Mouse (Mus musculus): ENCODE results near the gene Dkk2. TPM values are rescaled to one million over a fixed set of nuclear protein-coding genes. Genes with fewer than 3 reads are reported as not detected.

Gene Dkk2
- polyA plus RNA-seq, 1 experiment from 2014 or later: 2.5 TPM

DNA sequence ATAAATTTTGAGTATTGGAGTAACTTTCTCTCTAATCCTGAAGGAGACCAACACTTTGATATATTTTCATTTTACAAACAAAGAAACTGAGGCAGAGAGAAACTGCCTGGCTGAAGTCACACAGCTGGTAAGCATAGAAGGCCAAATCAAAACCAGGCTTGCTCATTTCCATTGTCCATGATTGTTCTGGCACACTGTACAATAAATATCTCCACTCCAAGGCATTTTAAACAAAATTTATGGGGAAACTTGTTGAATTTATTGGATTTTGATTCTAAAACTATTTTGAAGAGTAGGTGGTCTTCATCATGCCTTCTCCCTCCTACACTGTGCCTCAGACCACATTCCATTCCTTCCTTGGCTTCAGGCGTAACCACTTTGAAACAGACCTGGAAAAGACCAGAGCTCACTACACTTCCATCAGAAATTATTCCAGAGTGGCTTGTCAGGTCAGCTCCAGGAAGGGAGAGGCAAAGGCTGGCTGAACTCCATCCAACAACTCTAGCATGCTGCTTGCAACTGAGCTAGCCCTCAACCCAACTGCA, 44.7 kb downstream of the Dkk2 start:
- no peak overlapping the region for H3K4me2 ChIP-seq
- H3K4me1 ChIP-seq: no peaks in the 10 kb centered on the region
- WGBS: 90% methylated on average over 1 of the region's 1 CpGs
- no peaks in the 10 kb centered on the region for H3K36me3 ChIP-seq
- no peaks in the 10 kb centered on the region for H3K9me3 ChIP-seq
- ATAC-seq (ENCODE audit: borderline replicate concordance, extremely low read depth, low FRiP score, low TSS enrichment): no peak
- H3K27me3 ChIP-seq: no peaks in the 10 kb centered on the region
- no peak overlapping the region for H3K27ac ChIP-seq
- no peak overlapping the region for H3K4me3 ChIP-seq
- no peak overlapping the region for H3K9ac ChIP-seq

DNA sequence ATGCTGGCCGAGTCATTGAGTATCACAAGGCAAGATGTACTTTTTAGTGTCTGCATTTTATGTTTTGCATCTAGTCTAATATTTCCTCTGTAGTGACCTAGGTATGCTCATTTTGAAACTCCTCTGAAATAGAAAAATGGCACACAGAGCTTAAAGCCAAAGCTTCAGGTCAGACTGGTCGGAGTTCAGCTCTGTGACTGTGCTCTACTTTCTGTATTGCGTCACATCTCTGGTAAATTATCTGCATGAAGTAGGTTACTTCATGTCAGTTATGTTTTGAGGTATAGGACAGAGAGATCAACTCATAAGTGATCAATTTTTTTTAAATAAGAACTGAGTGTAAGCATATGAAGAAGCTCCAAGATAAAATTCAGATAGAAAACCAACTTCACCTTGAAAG, 45.7 kb downstream of the Dkk2 start:
- WGBS: 79% methylated on average over 3 of the region's 3 CpGs
- Histone ChIP-seq H3K36me3 (no peaks in the 10 kb centered on the region), H3K4me2 (no peak overlapping the region), H3K9ac (no peak overlapping the region), H3K4me3 (no peak overlapping the region), H3K27ac (no peak overlapping the region), H3K9me3 (no peaks in the 10 kb centered on the region), H3K27me3 (no peaks in the 10 kb centered on the region), H3K4me1 (no peaks in the 10 kb centered on the region)
- no peak for ATAC-seq (ENCODE audit: borderline replicate concordance, extremely low read depth, low FRiP score, low TSS enrichment)

DNA sequence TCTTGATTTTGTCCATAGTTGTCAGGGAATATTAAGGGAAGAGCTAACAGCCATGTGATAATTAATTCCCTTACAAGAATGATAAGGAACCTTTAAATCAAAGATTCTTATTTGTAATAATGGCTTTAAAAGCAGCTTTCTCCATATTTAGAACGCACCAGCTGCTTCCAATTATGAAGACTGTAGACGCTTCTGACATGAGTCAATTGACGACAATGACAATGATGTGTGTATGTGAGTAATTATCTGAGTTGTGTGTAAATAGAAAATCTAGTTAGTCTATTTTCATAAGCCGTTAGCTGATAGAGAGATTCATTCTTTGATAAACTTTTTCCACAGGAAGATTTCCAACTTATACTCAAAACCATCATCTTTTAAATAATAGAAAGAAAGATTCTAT, 46.8 kb downstream of the Dkk2 start:
- no peak overlapping the region for H3K9ac ChIP-seq
- no peak for ATAC-seq (ENCODE audit: borderline replicate concordance, extremely low read depth, low FRiP score, low TSS enrichment)
- WGBS: 52% methylated on average over 4 of the region's 4 CpGs

DNA sequence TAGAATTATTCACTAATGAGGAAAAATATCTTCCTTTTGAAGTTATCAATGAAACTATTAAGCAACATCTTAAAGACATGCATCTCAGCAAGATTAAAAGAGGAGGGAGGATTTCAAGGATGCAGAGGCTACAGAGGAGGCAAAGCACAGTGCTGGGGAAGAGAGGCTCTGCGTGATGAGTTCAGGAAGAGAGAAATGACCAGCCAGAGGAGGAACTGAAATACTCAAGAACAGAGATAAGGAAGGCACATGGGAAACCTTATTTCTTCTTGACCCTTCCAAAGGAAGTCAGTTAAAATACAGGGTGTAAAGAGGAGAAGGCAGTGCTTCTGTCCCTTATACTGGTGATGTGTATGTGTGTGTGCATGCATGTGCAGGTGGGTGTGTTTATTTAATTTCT, 49.4 kb downstream of the Dkk2 start:
- Histone ChIP-seq H3K27me3 (no peaks in the 10 kb centered on the region), H3K4me3 (no peak overlapping the region), H3K9me3 (no peaks in the 10 kb centered on the region), H3K27ac (no peak overlapping the region), H3K4me1 (no peaks in the 10 kb centered on the region), H3K36me3 (no peaks in the 10 kb centered on the region), H3K4me2 (no peak overlapping the region), H3K9ac (no peak overlapping the region)
- no peak for ATAC-seq (ENCODE audit: borderline replicate concordance, extremely low read depth, low FRiP score, low TSS enrichment)
- 74% methylated on average over 1 of the region's 1 CpGs for WGBS

More for the DNA sequence above, 46.8 kb downstream of the Dkk2 start:
- Histone ChIP-seq H3K4me3 (no peak overlapping the region), H3K4me2 (no peak overlapping the region), H3K9me3 (no peaks in the 10 kb centered on the region), H3K4me1 (no peaks in the 10 kb centered on the region), H3K27ac (no peak overlapping the region), H3K36me3 (no peaks in the 10 kb centered on the region), H3K27me3 (no peaks in the 10 kb centered on the region)

DNA sequence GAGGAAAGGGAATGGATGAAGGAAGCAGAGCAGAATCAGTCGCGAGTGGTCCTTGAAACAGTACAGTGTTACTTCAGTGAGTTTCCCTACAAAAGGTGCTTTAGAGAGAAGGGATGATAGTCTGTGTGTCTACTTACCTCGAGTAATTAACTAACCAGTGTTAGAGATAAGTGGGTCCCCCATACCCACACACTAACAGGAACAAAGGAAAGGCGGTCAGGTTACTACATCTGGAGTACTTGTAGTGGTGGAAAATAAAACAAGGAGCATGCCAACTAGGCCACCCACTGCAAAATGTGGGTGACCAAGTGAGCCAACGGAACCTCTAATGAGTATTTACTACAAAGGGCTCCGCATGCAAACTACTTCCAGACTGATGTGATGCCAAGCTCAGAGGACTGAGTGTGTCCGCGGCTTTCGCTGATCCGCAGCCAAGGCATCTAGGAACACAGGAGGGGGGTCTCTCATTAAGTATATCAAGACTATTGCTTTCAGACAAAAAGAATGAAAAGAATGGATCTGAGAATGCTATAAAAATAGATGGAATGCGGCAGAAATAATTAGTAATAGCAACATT, 52.8 kb downstream of the Dkk2 start:
- no peak for ATAC-seq (ENCODE audit: borderline replicate concordance, extremely low read depth, low FRiP score, low TSS enrichment)
- Histone ChIP-seq H3K4me3 (no peak overlapping the region), H3K9ac (no peak overlapping the region), H3K4me2 (no peak overlapping the region), H3K27me3 (no peaks in the 10 kb centered on the region), H3K4me1 (no peaks in the 10 kb centered on the region), H3K27ac (no peak overlapping the region), H3K9me3 (no peaks in the 10 kb centered on the region), H3K36me3 (no peaks in the 10 kb centered on the region)
- WGBS: 76% methylated on average over 11 of the region's 11 CpGs

DNA sequence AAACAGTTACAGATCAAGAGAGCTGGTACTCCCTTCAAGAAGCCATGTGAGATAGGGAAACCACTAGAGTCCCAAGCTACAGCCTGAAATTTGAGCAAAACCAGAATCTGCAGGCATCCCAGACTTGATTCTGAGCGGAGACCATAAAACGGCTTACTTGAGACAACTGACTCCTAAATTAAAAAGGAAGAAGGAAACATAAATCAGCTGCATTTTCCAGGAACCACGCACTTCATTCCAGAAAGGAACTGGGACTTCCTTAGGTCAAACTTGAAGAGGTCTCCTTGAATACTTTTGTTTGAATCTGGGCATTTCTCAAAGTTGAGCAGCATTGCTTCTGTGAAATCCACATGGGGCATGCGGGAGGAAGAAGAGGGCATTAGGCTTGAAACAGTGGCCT, 55.9 kb downstream of the Dkk2 start:
- no peak for ATAC-seq (ENCODE audit: borderline replicate concordance, extremely low read depth, low FRiP score, low TSS enrichment)
- H3K27me3 ChIP-seq: no peaks in the 10 kb centered on the region
- no peak overlapping the region for H3K4me3 ChIP-seq
- no peaks in the 10 kb centered on the region for H3K36me3 ChIP-seq
- no peak overlapping the region for H3K4me2 ChIP-seq
- H3K27ac ChIP-seq: no peak overlapping the region
- H3K9ac ChIP-seq: no peak overlapping the region
- 62% methylated on average over 4 of the region's 4 CpGs for WGBS
- H3K4me1 ChIP-seq: no peaks in the 10 kb centered on the region
- no peaks in the 10 kb centered on the region for H3K9me3 ChIP-seq

DNA sequence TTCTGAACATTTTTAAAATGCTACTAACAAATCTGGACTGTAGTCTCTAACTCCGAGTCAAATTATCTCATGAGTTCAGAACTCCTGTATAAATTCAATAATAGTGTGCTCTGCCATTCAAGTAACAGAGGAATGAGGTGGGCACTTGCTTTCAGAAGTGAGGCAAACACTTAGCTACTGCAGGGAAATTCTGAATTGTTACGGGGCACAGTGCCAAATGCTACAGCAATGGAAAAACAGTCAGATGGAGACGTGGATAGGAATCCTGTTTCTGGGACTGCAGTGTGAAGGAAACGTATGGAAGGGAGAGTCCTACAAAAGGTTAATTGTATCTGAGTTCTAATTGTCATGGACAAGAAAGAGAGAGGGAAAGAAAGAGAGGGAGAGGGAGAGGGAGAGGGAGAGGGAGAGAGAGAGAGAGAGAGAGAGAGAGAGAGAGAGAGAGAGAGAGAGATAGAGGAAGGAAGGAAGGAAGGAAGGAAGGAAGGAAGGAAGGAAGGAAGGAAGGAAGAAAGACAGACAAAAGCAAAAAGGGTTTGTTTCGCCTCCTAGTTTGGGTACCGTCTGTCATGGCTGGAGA, 64.4 kb downstream of the Dkk2 start:
- Histone ChIP-seq H3K9ac (no peak overlapping the region), H3K9me3 (no peaks in the 10 kb centered on the region), H3K27ac (no peak overlapping the region), H3K4me2 (no peak overlapping the region), H3K4me1 (no peaks in the 10 kb centered on the region), H3K36me3 (no peaks in the 10 kb centered on the region), H3K27me3 (no peaks in the 10 kb centered on the region), H3K4me3 (no peak overlapping the region)
- 45% methylated on average over 6 of the region's 6 CpGs for WGBS
- ATAC-seq (ENCODE audit: borderline replicate concordance, extremely low read depth, low FRiP score, low TSS enrichment): no peak

DNA sequence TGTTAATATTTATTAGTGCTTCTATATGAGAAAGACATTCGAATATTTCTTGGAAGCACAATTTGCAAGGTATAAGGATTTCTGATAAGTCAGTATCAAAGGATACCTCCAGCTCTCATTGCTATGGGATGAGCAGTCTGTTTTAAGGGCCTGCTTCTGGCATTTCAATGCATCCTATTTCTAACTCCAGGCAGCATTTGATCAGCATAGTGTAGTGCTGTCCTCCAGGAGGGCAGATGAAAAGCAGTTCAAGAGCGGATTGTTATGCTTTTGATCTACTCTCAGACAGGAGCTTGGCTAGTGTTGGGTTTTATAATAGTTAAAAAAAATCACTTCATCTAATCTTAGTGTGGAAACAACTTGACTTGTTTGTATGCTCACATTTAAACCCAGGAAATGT, 73.7 kb downstream of the Dkk2 start:
- Histone ChIP-seq H3K9me3 (no peaks in the 10 kb centered on the region), H3K27ac (no peak overlapping the region), H3K9ac (no peak overlapping the region), H3K36me3 (no peaks in the 10 kb centered on the region), H3K27me3 (no peaks in the 10 kb centered on the region), H3K4me3 (no peak overlapping the region), H3K4me2 (no peak overlapping the region), H3K4me1 (no peaks in the 10 kb centered on the region)
- 89% methylated on average over 2 of the region's 2 CpGs for WGBS
- no peak for ATAC-seq (ENCODE audit: borderline replicate concordance, extremely low read depth, low FRiP score, low TSS enrichment)

DNA sequence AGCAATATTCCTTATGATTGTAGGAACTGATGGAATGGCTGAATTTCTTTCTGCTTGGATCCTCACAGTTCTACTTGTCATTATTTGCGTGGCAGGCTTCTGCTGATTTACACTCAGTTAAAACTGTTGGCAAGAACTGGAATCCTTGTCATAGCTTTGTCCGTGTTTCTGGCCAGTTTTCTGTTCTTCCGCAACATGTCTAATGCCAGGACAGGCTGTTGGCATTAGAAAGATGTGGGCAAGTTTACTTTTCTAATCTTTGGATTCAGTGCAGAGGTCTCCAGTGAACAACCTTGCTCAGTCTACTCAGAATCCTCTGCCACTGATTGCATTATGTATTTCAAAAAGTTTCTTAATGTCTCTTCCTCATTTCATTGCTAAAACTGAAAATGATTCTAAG, 83.8 kb downstream of the Dkk2 start:
- H3K4me1 ChIP-seq: no peaks in the 10 kb centered on the region
- WGBS: 75% methylated on average over 3 of the region's 3 CpGs
- ATAC-seq (ENCODE audit: borderline replicate concordance, extremely low read depth, low FRiP score, low TSS enrichment): no peak

DNA sequence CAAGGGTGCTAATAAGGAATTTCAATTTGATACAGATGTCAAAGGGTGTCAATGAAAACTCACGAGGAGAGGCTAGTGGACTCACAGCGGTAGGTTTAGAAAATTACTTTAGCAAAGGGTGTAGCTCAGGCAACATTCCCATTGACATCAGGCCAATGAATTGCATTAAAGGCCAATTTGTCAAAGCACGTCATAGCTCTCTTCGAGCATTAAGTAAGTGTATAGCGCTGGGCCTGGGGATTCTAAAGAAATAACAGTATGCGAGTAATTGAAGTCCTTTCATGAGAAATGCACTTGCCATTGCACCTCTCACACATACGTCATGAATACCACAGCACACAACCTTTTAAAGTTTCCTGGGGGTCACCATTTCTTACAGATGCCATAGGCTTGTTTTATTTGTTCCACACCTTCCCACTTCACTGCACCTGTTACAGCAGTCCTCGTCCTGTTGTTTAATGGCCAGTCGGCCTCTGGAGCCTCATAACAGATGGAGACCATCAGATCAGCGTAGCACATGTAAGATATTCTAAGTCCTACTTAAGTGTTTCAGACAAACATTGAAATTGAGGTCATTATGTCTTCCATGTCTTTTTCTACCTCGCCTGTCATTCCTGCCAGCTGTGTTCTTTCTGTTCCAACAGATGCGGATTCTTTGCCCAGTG, 101.9 kb downstream of the Dkk2 start:
- H3K9me3 ChIP-seq: no peaks in the 10 kb centered on the region
- no peak overlapping the region for H3K9ac ChIP-seq
- no peak for ATAC-seq (ENCODE audit: borderline replicate concordance, extremely low read depth, low FRiP score, low TSS enrichment)
- H3K36me3 ChIP-seq: no peaks in the 10 kb centered on the region
- H3K4me2 ChIP-seq: no peak overlapping the region
- WGBS: 81% methylated on average over 12 of the region's 12 CpGs
- no peaks in the 10 kb centered on the region for H3K27me3 ChIP-seq
- H3K4me3 ChIP-seq: no peak overlapping the region
- no peak overlapping the region for H3K27ac ChIP-seq
- H3K4me1 ChIP-seq: no peaks in the 10 kb centered on the region

More for the DNA sequence above, 83.8 kb downstream of the Dkk2 start:
- H3K4me3 ChIP-seq: no peak overlapping the region
- no peaks in the 10 kb centered on the region for H3K9me3 ChIP-seq
- H3K36me3 ChIP-seq: no peaks in the 10 kb centered on the region
- H3K27ac ChIP-seq: no peak overlapping the region
- no peaks in the 10 kb centered on the region for H3K27me3 ChIP-seq
- no peak overlapping the region for H3K4me2 ChIP-seq
- H3K9ac ChIP-seq: no peak overlapping the region

DNA sequence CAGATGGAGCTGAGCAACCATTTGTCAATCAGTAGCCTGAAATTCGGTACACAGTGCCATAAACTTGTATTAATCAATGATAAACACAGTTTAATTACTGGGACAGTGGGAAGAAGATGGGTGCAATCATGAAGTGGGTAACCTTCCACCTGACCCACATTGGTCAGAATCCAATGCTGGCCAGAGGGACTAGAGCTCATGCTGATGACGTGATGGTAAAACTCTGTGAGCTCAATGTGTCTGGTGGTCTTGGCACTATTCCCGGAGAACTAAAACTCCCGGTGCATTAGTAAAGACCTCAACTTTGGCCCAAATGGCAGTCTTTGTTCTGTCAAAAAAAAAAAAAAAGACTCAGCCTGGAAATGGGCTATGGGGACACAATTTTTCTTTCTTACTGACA, 116.9 kb downstream of the Dkk2 start:
- no peaks in the 10 kb centered on the region for H3K27me3 ChIP-seq
- no peaks in the 10 kb centered on the region for H3K36me3 ChIP-seq
- 41% methylated on average over 4 of the region's 4 CpGs for WGBS
- no peak overlapping the region for H3K9ac ChIP-seq
- H3K4me3 ChIP-seq: no peak overlapping the region
- no peaks in the 10 kb centered on the region for H3K9me3 ChIP-seq
- no peak overlapping the region for H3K4me2 ChIP-seq
- H3K4me1 ChIP-seq: no peaks in the 10 kb centered on the region
- no peak for ATAC-seq (ENCODE audit: borderline replicate concordance, extremely low read depth, low FRiP score, low TSS enrichment)
- H3K27ac ChIP-seq: no peak overlapping the region

DNA sequence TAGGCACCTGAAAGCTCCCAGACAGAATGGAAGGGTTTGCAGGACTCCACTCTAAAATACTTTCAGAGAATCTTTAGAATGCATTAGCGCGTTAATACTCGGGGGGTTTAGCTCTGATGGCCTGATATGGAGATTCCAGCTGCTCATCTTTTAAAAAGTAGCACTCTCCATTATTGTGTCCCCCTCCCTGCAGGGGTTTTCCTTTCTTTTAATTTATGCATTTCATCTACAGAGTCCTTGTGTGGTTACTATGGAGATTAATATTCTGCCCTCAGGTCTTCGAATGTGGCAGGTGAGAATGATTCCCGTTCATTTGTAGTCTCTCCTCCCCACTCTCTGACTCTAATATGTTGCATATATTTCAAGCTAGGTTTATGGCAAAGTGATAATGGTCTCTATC, 117.6 kb downstream of the Dkk2 start:
- ATAC-seq (ENCODE audit: borderline replicate concordance, extremely low read depth, low FRiP score, low TSS enrichment): no peak

More for the DNA sequence above, 117.6 kb downstream of the Dkk2 start:
- WGBS: 84% methylated on average over 5 of the region's 5 CpGs
- Histone ChIP-seq H3K27me3 (no peaks in the 10 kb centered on the region), H3K9ac (no peak overlapping the region), H3K4me3 (no peak overlapping the region), H3K4me1 (no peaks in the 10 kb centered on the region), H3K27ac (no peak overlapping the region), H3K36me3 (no peaks in the 10 kb centered on the region), H3K4me2 (no peak overlapping the region), H3K9me3 (no peaks in the 10 kb centered on the region)
